ENCODE assay signal across 15 mouse cellular contexts in genomic region chr10:112846225-112846624, GRCm38 (mm10).
DNase-seq lines count a peak whose midpoint lies in the region; ATAC-seq and TF ChIP-seq lines count a peak whose summit lies in the region.
"Had no signal": no experiment of that assay in that cellular context is flagged by ENCODE, and none has a peak within 500 bp of the region (broad histone marks: within the 10 kb centered on the region; RNA-seq: fewer than 3 reads in every experiment).

No protein-coding gene starts in this region.

- H3K4me2 ChIP-seq in forebrain, embryonic 14.5 days (ENCODE audit: low read length) = no peak overlapping the region
- no peak overlapping the region for H3K4me2 ChIP-seq in midbrain, postnatal 0 days (ENCODE audit: low read depth, low read length, poor library complexity, severe bottlenecking)
- H3K4me2 ChIP-seq in midbrain, embryonic 13.5 days (replicated peaks) = no peak overlapping the region
- H3K4me2 ChIP-seq: liver, embryonic 11.5 days had no signal

- no peak for TF ChIP-seq CTCF in kidney, adult 2 months (conservative IDR thresholded peaks at IDR 0.05; ENCODE audit: insufficient read depth, insufficient read length, low read depth, low read length)
- TF ChIP-seq CTCF in midbrain, postnatal 0 days (IDR thresholded peaks at IDR 0.05) = peak; percentile 62

- no peaks in the 10 kb centered on the region for H3K4me1 ChIP-seq in forebrain, embryonic 14.5 days (ENCODE audit: control insufficient read depth, insufficient read depth, low read length)
- H3K4me1 ChIP-seq in forebrain, embryonic 10.5 days = no peaks in the 10 kb centered on the region
- no peaks in the 10 kb centered on the region for H3K4me1 ChIP-seq in kidney, adult 2 months (ENCODE audit: control insufficient read depth, insufficient read depth, low read length)
- H3K4me1 ChIP-seq in midbrain, postnatal 0 days (ENCODE audit: insufficient read depth, low read length) = no peaks in the 10 kb centered on the region
- H3K4me1 ChIP-seq in midbrain, embryonic 13.5 days (replicated peaks) = no peaks in the 10 kb centered on the region

- H3K36me3 ChIP-seq in forebrain, embryonic 14.5 days (ENCODE audit: control insufficient read depth, insufficient read depth, low read length) = no peaks in the 10 kb centered on the region
- H3K36me3 ChIP-seq in forebrain, embryonic 10.5 days (replicated peaks) = no peaks in the 10 kb centered on the region
- no peaks in the 10 kb centered on the region for H3K36me3 ChIP-seq in kidney, adult 2 months (ENCODE audit: control insufficient read depth, insufficient read depth, low read length)
- no peaks in the 10 kb centered on the region for H3K36me3 ChIP-seq in midbrain, postnatal 0 days (ENCODE audit: insufficient read depth, low read length)
- H3K36me3 ChIP-seq in midbrain, embryonic 13.5 days = no peaks in the 10 kb centered on the region

- ATAC-seq in forebrain, embryonic 14.5 days = no peak
- no peak for ATAC-seq in midbrain, postnatal 0 days (ENCODE audit: low FRiP score)
- ATAC-seq in midbrain, embryonic 13.5 days = no peak
- ATAC-seq: midbrain, embryonic 16.5 days had no signal

- peak; percentile 19 for DNase-seq in forebrain, embryonic 14.5 days (ENCODE audit: low spot score)
- DNase-seq in forebrain, embryonic 10.5 days (ENCODE audit: extremely low spot score, low spot score) = no peak
- DNase-seq in kidney, adult 2 months = peak; percentile 5
- DNase-seq in kidney, postnatal 14 days = no peak
- DNase-seq in midbrain, postnatal 0 days (ENCODE audit: low spot score) = peak; percentile 62
- peak; percentile 15 for DNase-seq in telencephalon, adult 2 months (ENCODE audit: low read depth, low spot score)
- no peak for DNase-seq in spleen, postnatal 14 days (ENCODE audit: low spot score in 2 of 2)
- DNase-seq: cerebellum, adult 11-12 months; heart, postnatal 36 days; kidney, adult 11 months; lung, postnatal 36 days; thymus, adult 18-20 months had no signal

- H3K9me3 ChIP-seq in forebrain, embryonic 14.5 days (replicated peaks; ENCODE audit: control insufficient read depth, low read length) = no peaks in the 10 kb centered on the region
- H3K9me3 ChIP-seq in forebrain, embryonic 10.5 days = no peaks in the 10 kb centered on the region
- no peaks in the 10 kb centered on the region for H3K9me3 ChIP-seq in midbrain, postnatal 0 days (ENCODE audit: low read length)
- no peaks in the 10 kb centered on the region for H3K9me3 ChIP-seq in midbrain, embryonic 13.5 days

- no peak overlapping the region for H3K9ac ChIP-seq in forebrain, embryonic 14.5 days (ENCODE audit: low read length)
- H3K9ac ChIP-seq in midbrain, postnatal 0 days (replicated peaks; ENCODE audit: low read length, poor library complexity, severe bottlenecking) = no peak overlapping the region
- H3K9ac ChIP-seq in midbrain, embryonic 13.5 days (replicated peaks) = no peak overlapping the region

- no peak overlapping the region for H3K27ac ChIP-seq in forebrain, embryonic 14.5 days (ENCODE audit: low read depth, low read length)
- no peak overlapping the region for H3K27ac ChIP-seq in forebrain, embryonic 10.5 days
- H3K27ac ChIP-seq in kidney, adult 2 months (ENCODE audit: insufficient read depth, low read depth, low read length) = no peak overlapping the region
- no peak overlapping the region for H3K27ac ChIP-seq in midbrain, postnatal 0 days (ENCODE audit: low read depth, low read length)
- no peak overlapping the region for H3K27ac ChIP-seq in midbrain, embryonic 13.5 days

- H3K4me3 ChIP-seq in forebrain, embryonic 14.5 days (ENCODE audit: low read depth, low read length) = no peak overlapping the region
- no peak overlapping the region for H3K4me3 ChIP-seq in forebrain, embryonic 10.5 days
- H3K4me3 ChIP-seq in kidney, adult 2 months (ENCODE audit: insufficient read depth, low read depth, low read length) = no peak overlapping the region
- no peak overlapping the region for H3K4me3 ChIP-seq in midbrain, postnatal 0 days (ENCODE audit: low read depth, low read length)
- H3K4me3 ChIP-seq in midbrain, embryonic 13.5 days (replicated peaks) = no peak overlapping the region

- TF ChIP-seq POLR2A in kidney, adult 2 months (IDR thresholded peaks at IDR 0.05; ENCODE audit: low read depth, low read length) = no peak

- 86% methylated on average over 1 of the region's 1 CpGs for WGBS in forebrain, embryonic 14.5 days
- 80% methylated on average over 1 of the region's 1 CpGs for WGBS in forebrain, embryonic 10.5 days
- 40% methylated on average over 1 of the region's 1 CpGs for WGBS in kidney, adult 2 months
- WGBS in midbrain, postnatal 0 days = 68% methylated on average over 1 of the region's 1 CpGs
- WGBS in midbrain, embryonic 13.5 days = 79% methylated on average over 1 of the region's 1 CpGs

- H3K27me3 ChIP-seq in forebrain, embryonic 14.5 days (replicated peaks; ENCODE audit: control insufficient read depth, insufficient read depth, low read length) = no peaks in the 10 kb centered on the region
- no peaks in the 10 kb centered on the region for H3K27me3 ChIP-seq in forebrain, embryonic 10.5 days (ENCODE audit: poor library complexity, severe bottlenecking)
- H3K27me3 ChIP-seq in kidney, adult 2 months (replicated peaks; ENCODE audit: control insufficient read depth, insufficient read depth, low read length) = no peaks in the 10 kb centered on the region
- H3K27me3 ChIP-seq in midbrain, postnatal 0 days (ENCODE audit: insufficient read depth, low read length) = no peaks in the 10 kb centered on the region
- no peaks in the 10 kb centered on the region for H3K27me3 ChIP-seq in midbrain, embryonic 13.5 days

Comparison
In these comparisons a context has a peak if more than half of its experiments do, and no peak if none do; other contexts are left out.
1. DNase-seq: peak in forebrain, embryonic 14.5 days (single experiment), kidney, adult 2 months (single experiment), midbrain, postnatal 0 days (single experiment) and telencephalon, adult 2 months (single experiment); none in forebrain, embryonic 10.5 days (single experiment), kidney, postnatal 14 days (single experiment) and spleen, postnatal 14 days (0 of 2).